Mouse (Mus musculus) myocyte (in vitro differentiated cells): ENCODE data around the gene Ptpdc1. TPM values are rescaled to one million over a fixed set of nuclear protein-coding genes. Genes with fewer than 3 reads are reported as not detected.

Source experiments
- H3K27me3 ChIP-seq: one replicate; pipeline ENCODE4 v1.6.1; 2011; ENCODE audit not compliant: control insufficient read depth, insufficient read depth, insufficient read length
- H3K36me3 ChIP-seq: one replicate; pipeline ENCODE4 v1.6.1; 2011; ENCODE audit not compliant: control insufficient read depth, insufficient read depth
- H3K4me2 ChIP-seq: one replicate; pipeline ENCODE4 v1.6.1; 2011; ENCODE audit warnings: low read depth, control low read depth
- H3K4me3 ChIP-seq: one replicate; pipeline ENCODE4 v1.5.1; 2011; ENCODE audit warnings: mild to moderate bottlenecking, control low read depth, moderate library complexity
- H3K79me2 ChIP-seq: one replicate; pipeline ENCODE4 v1.6.1; 2011; ENCODE audit not compliant: control insufficient read depth, insufficient read depth
- H3ac ChIP-seq: one replicate; pipeline ENCODE4 v1.6.1; 2011; ENCODE audit not compliant: control insufficient read depth, insufficient read length
- CEBPB ChIP-seq: IDR thresholded peaks from 2 replicates; pipeline ENCODE4 v1.6.1; 2011; ENCODE audit warnings: mild to moderate bottlenecking, moderate library complexity; ENCODE audit not compliant: poor library complexity, insufficient read depth, severe bottlenecking
- E2F4 ChIP-seq: IDR thresholded peaks from one replicate; pipeline ENCODE4 v1.6.1; 2011; ENCODE audit warnings: mild to moderate bottlenecking, control low read depth, moderate library complexity; ENCODE audit not compliant: insufficient read depth
- MAX ChIP-seq: IDR thresholded peaks from one replicate; pipeline ENCODE4 v1.6.1; 2011; ENCODE audit warnings: low read depth, mild to moderate bottlenecking, control low read depth
- MYOD1 ChIP-seq, 3 experiments: IDR thresholded peaks; one replicate each; pipeline ENCODE4 v1.6.1; 2011; ENCODE audit warnings: control low read depth in 2 of 3, low read depth in 2 of 3, mild to moderate bottlenecking in 2 of 3, moderate library complexity in 1 of 3; ENCODE audit not compliant: insufficient read length in 2 of 3, control insufficient read depth in 1 of 3
- MYOG ChIP-seq, 3 experiments: IDR thresholded peaks; one replicate each; pipeline ENCODE4 v1.6.1; 2011; ENCODE audit warnings: control low read depth in 2 of 3, low read depth in 2 of 3, mild to moderate bottlenecking in 2 of 3; ENCODE audit not compliant: insufficient read length in 2 of 3, control insufficient read depth in 1 of 3, insufficient read depth in 1 of 3
- POLR2A ChIP-seq: IDR thresholded peaks from one replicate; pipeline ENCODE4 v1.6.1; 2011; ENCODE audit warnings: low read depth, mild to moderate bottlenecking, control low read depth, moderate library complexity; ENCODE audit not compliant: insufficient read length
- POLR2AphosphoS2 ChIP-seq: IDR thresholded peaks from one replicate; pipeline ENCODE4 v1.6.1; 2011; ENCODE audit warnings: low read depth, control low read depth; ENCODE audit not compliant: insufficient read length
- REST ChIP-seq: IDR thresholded peaks from one replicate; pipeline ENCODE4 v1.6.1; 2011; ENCODE audit warnings: mild to moderate bottlenecking, control low read depth, moderate library complexity; ENCODE audit not compliant: insufficient read depth, insufficient read length
- SRF ChIP-seq: IDR thresholded peaks from one replicate; pipeline ENCODE4 v1.6.1; 2011; ENCODE audit warnings: low read depth; ENCODE audit not compliant: control insufficient read depth, insufficient read length
- TCF12 ChIP-seq: IDR thresholded peaks from one replicate; pipeline ENCODE4 v1.6.1; 2011; ENCODE audit warnings: mild to moderate bottlenecking, control low read depth; ENCODE audit not compliant: poor library complexity, insufficient read depth, severe bottlenecking
- TCF3 ChIP-seq: IDR thresholded peaks from one replicate; pipeline ENCODE4 v1.6.1; 2011; ENCODE audit warnings: low read depth, control low read depth; ENCODE audit not compliant: insufficient read length
- USF1 ChIP-seq: IDR thresholded peaks from one replicate; pipeline ENCODE4 v1.6.1; 2011; ENCODE audit warnings: low read depth, mild to moderate bottlenecking, control low read depth, moderate library complexity
- polyA plus RNA-seq: library from polyadenylated mRNA; unstranded; fragments of >200 nt; fragmentation: generic; extraction: Trizol; gene quantifications from one replicate; pipeline ENCODE4 v1.2.1, GENCODE M21; 2012; ENCODE audit warnings: missing spikeins

The Ptpdc1 gene
- polyA plus RNA-seq, 1 experiment = 4.4 TPM

DNA sequence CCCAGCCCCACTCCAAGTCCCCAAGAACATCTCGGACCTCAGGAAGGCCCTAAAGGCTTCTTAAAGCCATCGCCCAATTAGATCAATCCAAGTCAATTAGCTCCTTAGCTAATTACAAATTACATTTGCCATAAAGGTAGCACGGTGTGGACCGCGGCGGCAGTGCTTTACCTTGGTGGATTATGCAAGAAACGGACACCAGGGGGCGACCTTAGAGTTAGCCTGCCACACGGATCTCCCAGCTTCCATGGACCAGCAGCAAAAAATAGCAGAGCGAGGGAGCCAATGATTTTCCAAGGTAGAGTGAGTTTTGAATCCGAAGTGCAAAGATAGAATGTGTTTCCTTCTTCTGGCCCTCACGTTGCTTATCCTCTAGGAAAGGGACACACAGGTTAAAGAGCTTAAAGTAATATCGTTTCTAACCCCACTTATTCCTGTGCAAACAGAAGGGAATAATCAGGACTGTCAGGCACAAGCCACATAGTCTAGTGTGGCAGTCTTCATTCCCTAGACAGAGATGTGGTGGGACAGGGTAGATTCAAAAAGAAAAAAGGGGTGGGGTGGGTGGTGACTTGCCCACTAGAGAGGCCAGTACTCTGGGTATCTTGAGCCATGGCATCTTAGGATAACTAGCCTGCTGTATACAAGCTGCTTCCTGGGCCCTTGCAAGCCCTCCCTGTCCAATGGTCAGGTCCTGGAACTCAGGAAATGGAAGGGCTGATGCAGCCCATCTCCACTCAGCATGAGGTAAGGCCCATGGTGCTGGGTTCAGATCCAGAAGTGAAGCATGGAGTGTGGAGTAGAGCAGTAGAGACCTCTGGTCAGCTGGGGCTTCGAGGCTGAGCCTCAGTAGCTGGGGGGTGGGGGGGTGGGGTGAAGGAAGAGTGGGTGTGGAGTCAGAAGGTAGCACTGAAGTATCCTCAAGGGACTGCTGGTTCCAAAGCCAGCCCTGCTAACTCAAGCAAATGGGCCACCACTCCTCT lies 28.6 kb upstream of the Ptpdc1 start:
- H3K4me3 ChIP-seq = no peak overlapping the region
- TF ChIP-seq SRF (no peak), MYOD1 (IDR thresholded peaks at IDR 0.05; ENCODE audit: control insufficient read depth in 1 of 3, insufficient read length in 2 of 3, low read depth in 2 of 3) (no peak), USF1 (no peak), TCF3 (no peak), MAX (no peak), POLR2A (no peak), REST (no peak), TCF12 (no peak), MYOG (IDR thresholded peaks at IDR 0.05; ENCODE audit: control insufficient read depth in 1 of 3, insufficient read depth in 1 of 3, insufficient read length in 2 of 3, low read depth in 2 of 3) (no peak), E2F4 (no peak), CEBPB (no peak), POLR2AphosphoS2 (no peak)
- no peaks in the 10 kb centered on the region for H3K36me3 ChIP-seq
- no peak overlapping the region for H3K4me2 ChIP-seq
- peaks cover 23% of the 10 kb centered on the region for H3K27me3 ChIP-seq
- H3ac ChIP-seq = no peak overlapping the region
- no peaks in the 10 kb centered on the region for H3K79me2 ChIP-seq

DNA sequence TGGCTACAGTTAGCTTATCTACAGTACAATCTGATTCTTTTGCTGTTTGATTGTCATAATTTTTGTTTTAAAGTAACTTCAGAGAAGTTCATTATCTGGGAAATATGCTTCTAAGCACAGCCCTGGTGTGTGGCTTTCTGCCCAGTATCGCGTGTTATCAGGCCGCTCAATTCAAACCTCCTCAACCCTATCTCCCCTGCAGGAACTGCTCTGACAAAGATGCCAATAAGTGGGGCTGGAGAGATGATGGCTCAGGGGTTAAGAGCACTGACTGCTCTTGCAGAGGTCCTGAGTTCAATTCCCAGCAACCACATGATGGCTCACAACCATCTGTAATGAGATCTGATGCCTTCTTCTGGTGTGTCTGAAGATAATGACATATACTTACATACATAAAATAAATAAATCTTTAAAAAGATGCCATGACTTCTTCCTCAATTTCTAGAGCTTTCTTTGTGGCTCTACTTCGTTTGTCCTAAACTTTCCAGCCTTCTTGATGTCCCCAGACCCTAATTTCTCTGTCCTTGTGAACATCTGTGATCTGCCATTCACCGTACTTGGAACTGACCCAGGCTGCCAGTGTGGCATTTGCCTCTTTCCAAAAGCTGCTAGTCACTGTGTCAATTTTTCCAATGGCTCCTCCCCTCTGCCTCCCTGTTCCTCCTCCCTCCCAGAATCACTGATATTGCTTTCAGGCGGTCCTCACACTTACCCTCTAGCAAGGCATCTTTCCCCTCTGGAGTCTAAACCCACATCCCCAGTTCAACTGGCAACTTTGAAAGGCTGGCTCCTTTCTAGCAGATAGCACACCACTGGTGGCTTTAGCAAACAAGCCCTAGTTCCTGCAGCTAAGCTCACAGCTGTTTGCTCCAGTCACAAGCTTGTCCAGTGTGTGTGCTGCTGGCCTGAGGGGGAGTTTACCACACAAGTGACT lies 25.9 kb upstream of the Ptpdc1 start:
- Histone ChIP-seq H3K4me2 (no peak overlapping the region), H3K27me3 (peaks cover 5% of the 10 kb centered on the region), H3K4me3 (no peak overlapping the region), H3K36me3 (no peaks in the 10 kb centered on the region), H3ac (no peak overlapping the region), H3K79me2 (no peaks in the 10 kb centered on the region)
- TF ChIP-seq SRF (no peak), CEBPB (no peak), MYOD1 (IDR thresholded peaks at IDR 0.05; ENCODE audit: control insufficient read depth in 1 of 3, insufficient read length in 2 of 3, low read depth in 2 of 3) (peak in 2 of 3 experiments; percentile 33 to 41)

DNA sequence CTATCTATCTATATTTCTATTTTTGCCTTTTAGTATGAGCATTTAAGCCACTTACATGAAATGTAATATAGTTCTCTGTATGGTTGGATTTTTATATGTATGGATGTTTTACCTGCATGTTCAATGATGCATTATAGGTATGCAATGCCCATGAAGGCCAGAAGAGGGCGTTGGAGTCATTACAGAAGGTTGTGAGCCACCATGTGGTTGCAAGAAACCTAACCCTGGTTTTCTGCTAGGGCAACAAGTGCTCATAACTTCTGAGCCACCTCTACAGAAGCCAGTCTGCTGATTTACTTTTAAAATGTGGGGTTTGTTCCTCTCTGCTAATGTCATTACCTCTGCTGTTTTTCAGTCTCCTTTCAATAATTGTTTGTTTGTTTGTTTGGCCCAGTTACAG lies 25.2 kb upstream of the Ptpdc1 start:
- no peak for TF ChIP-seq CEBPB
- no peaks in the 10 kb centered on the region for H3K79me2 ChIP-seq
- no peak overlapping the region for H3K4me3 ChIP-seq
- no peak overlapping the region for H3K4me2 ChIP-seq
- H3K27me3 ChIP-seq = no peaks in the 10 kb centered on the region
- H3K36me3 ChIP-seq = no peaks in the 10 kb centered on the region
- no peak overlapping the region for H3ac ChIP-seq

DNA sequence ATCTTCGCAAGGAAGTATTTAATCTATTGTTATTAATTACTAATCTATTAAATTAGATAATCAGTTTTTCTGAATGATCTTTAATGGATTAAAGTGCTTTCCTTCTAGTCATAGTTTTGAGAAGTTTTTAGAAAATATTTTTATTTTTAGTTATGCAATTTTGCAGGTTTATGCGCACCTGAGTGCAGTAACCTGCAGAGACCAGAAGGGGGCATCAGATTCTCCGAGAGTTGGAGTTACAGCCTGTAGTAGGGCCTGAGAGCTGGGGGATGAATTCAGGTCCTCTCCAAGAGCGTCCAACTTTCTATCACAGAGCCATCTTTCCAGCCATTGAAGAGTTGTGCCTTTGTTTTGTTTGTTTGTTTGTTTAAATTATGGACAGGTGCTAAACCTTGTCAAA lies 21.2 kb upstream of the Ptpdc1 start:
- H3K4me2 ChIP-seq = no peak overlapping the region
- H3ac ChIP-seq = no peak overlapping the region
- no peaks in the 10 kb centered on the region for H3K27me3 ChIP-seq
- no peaks in the 10 kb centered on the region for H3K79me2 ChIP-seq
- H3K36me3 ChIP-seq = no peaks in the 10 kb centered on the region
- no peak overlapping the region for H3K4me3 ChIP-seq
- TF ChIP-seq POLR2AphosphoS2 = no peak
- TF ChIP-seq MYOG (IDR thresholded peaks at IDR 0.05; ENCODE audit: control insufficient read depth in 1 of 3, insufficient read depth in 1 of 3, insufficient read length in 2 of 3, low read depth in 2 of 3) = no peak
- TF ChIP-seq SRF = no peak
- TF ChIP-seq CEBPB = no peak
- TF ChIP-seq MAX = no peak
- no peak for TF ChIP-seq REST
- TF ChIP-seq MYOD1 (IDR thresholded peaks at IDR 0.05; ENCODE audit: control insufficient read depth in 1 of 3, insufficient read length in 2 of 3, low read depth in 2 of 3) = no peak
- no peak for TF ChIP-seq POLR2A
- TF ChIP-seq E2F4 = no peak
- TF ChIP-seq TCF12 = no peak
- no peak for TF ChIP-seq TCF3
- no peak for TF ChIP-seq USF1
